15 mouse cellular contexts compared by ENCODE assay signal in the genomic region with DNA sequence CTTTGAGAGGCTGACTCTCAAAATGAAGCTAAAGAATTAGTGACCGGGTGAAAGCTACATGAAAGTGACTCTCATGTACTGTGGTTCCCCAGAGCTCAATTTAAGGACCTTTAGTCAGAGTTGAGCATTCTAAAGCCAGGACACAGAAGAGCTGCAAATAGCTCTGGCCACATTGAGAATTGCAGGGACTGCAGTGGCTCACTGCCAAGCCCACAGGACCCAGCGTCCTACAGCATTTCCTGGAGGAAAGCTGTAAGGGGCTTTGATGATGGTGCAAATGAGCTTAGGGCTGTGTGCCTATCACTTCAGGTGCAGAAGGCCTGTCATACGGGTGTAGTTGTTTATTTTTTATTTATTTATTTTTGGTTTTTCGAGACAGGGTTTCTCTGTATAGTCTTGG. TPM values are rescaled to one million over a fixed set of nuclear protein-coding genes. Genes with fewer than 3 reads are reported as not detected.
DNase-seq lines count a peak whose midpoint lies in the region; ATAC-seq lines count a peak whose summit lies in the region.
"Had no signal": no experiment of that assay in that cellular context is flagged by ENCODE, and none has a peak within 500 bp of the region (broad histone marks: within the 10 kb centered on the region; RNA-seq: fewer than 3 reads in every experiment).

No protein-coding gene starts in this region.

- no peak overlapping the region for H3K9ac ChIP-seq in heart, embryonic 15.5 days
- H3K9ac ChIP-seq in kidney, embryonic 14.5 days (ENCODE audit: low read depth, low read length): no peak overlapping the region
- H3K9ac ChIP-seq: embryonic facial prominence, embryonic 13.5 days; hindbrain, embryonic 15.5 days; liver, embryonic 13.5 days; neural tube, embryonic 15.5 days had no signal

- peaks cover 50% of the 10 kb centered on the region for H3K4me1 ChIP-seq in heart, embryonic 15.5 days (replicated peaks)
- peaks cover 22% of the 10 kb centered on the region for H3K4me1 ChIP-seq in kidney, embryonic 14.5 days (ENCODE audit: control insufficient read depth, insufficient read depth, low read length)

- H3K27me3 ChIP-seq in heart, embryonic 15.5 days: no peaks in the 10 kb centered on the region
- H3K27me3 ChIP-seq in kidney, embryonic 14.5 days (ENCODE audit: control insufficient read depth, insufficient read depth, low read length): no peaks in the 10 kb centered on the region
- H3K27me3 ChIP-seq: embryonic facial prominence, embryonic 13.5 days; hindbrain, embryonic 15.5 days; liver, embryonic 13.5 days; neural tube, embryonic 15.5 days had no signal

- intact Hi-C loops in heart, postnatal 36 days (cut with DNase I): no loop called here
- intact Hi-C loops in heart, postnatal 14 days (cut with DNase I): no loop called here

- peak overlapping the region; percentile 42; the same call in 1 of the 2 replicates for H3K27ac ChIP-seq in heart, embryonic 15.5 days
- H3K27ac ChIP-seq in kidney, embryonic 14.5 days (ENCODE audit: low read depth, low read length): no peak overlapping the region
- H3K27ac ChIP-seq: embryonic facial prominence, embryonic 13.5 days; hindbrain, embryonic 15.5 days; liver, embryonic 13.5 days; midbrain, embryonic 10.5 days; neural tube, embryonic 15.5 days had no signal

- H3K9me3 ChIP-seq in heart, embryonic 15.5 days (replicated peaks): no peaks in the 10 kb centered on the region
- no peaks in the 10 kb centered on the region for H3K9me3 ChIP-seq in kidney, embryonic 14.5 days (ENCODE audit: control insufficient read depth, low read length)
- H3K9me3 ChIP-seq: embryonic facial prominence, embryonic 13.5 days; hindbrain, embryonic 15.5 days; liver, embryonic 13.5 days; midbrain, embryonic 10.5 days; neural tube, embryonic 15.5 days had no signal

- H3K4me3 ChIP-seq in heart, embryonic 15.5 days: no peak overlapping the region
- no peak overlapping the region for H3K4me3 ChIP-seq in kidney, embryonic 14.5 days (ENCODE audit: low read length)
- H3K4me3 ChIP-seq: embryonic facial prominence, embryonic 13.5 days; hindbrain, embryonic 15.5 days; liver, embryonic 13.5 days; midbrain, embryonic 10.5 days; neural tube, embryonic 15.5 days had no signal

- 58% methylated on average over 4 of the region's 4 CpGs for WGBS in heart, embryonic 15.5 days
- WGBS in kidney, embryonic 14.5 days: 78% methylated on average over 4 of the region's 4 CpGs

- no peak for ATAC-seq in heart, embryonic 15.5 days (replicated peaks; ENCODE audit: insufficient number of reproducible peaks, insufficient read depth, low FRiP score, low read depth)
- ATAC-seq in kidney, embryonic 14.5 days (ENCODE audit: low FRiP score, low TSS enrichment): no peak

- H3K36me3 ChIP-seq in heart, embryonic 15.5 days: peaks cover 28% of the 10 kb centered on the region
- peaks cover 35% of the 10 kb centered on the region for H3K36me3 ChIP-seq in kidney, embryonic 14.5 days (ENCODE audit: control insufficient read depth, insufficient read depth, low read length)

- no peak overlapping the region for H3K4me2 ChIP-seq in heart, embryonic 15.5 days
- H3K4me2 ChIP-seq in kidney, embryonic 14.5 days (replicated peaks; ENCODE audit: low read depth, low read length): no peak overlapping the region
- H3K4me2 ChIP-seq: embryonic facial prominence, embryonic 13.5 days; hindbrain, embryonic 15.5 days; liver, embryonic 13.5 days; neural tube, embryonic 15.5 days had no signal

- peak; percentile 3 for DNase-seq in adrenal gland, postnatal 25 days
- no peak for DNase-seq in adrenal gland, postnatal 36 days
- no peak for DNase-seq in heart, postnatal 36 days
- DNase-seq in kidney, postnatal 25 days: peak; percentile 42 to 55
- DNase-seq in heart, postnatal 14 days: peak; percentile 64 to 66
- DNase-seq in adrenal gland, postnatal 10 days: no peak
- DNase-seq: gastrocnemius, postnatal 36 days; liver, embryonic 13.5 days; lung, postnatal 10 days had no signal

RNA-seq across cellular contexts. Expression of a gene that starts 4.9 kb away (rescaled TPM):
- total RNA-seq in adrenal gland, postnatal 25 days (2021): 34.8 and 36.2 TPM in 2 replicates
- 10 to 100 TPM; 37.2 to 39.8 TPM for total RNA-seq in adrenal gland, postnatal 36 days (2021)
- polyA plus RNA-seq in heart, embryonic 15.5 days (2015; fragmentation: Nextera tagmentation; extraction: Ambion mirVana): 36.2 and 39.9 TPM in 2 replicates
- 10 to 100 TPM; 19.5 to 20.4 TPM for total RNA-seq in heart, postnatal 36 days (2021)
- 45.2 and 49.7 TPM in 2 replicates for polyA plus RNA-seq in kidney, embryonic 14.5 days (2014; fragmentation: Nextera tagmentation; extraction: Ambion mirVana)
- 10 to 100 TPM; 22.6 to 22.7 TPM for total RNA-seq in heart, postnatal 14 days (2021)
- 10 to 100 TPM; 32.1 to 35.4 TPM for total RNA-seq in adrenal gland, postnatal 10 days (2021)

RNA-seq across cellular contexts. Expression of a gene that starts 4.9 kb away (rescaled TPM):
- total RNA-seq in adrenal gland, postnatal 25 days (2021): 69.6 and 71.2 TPM in 2 replicates
- total RNA-seq in adrenal gland, postnatal 36 days (2021): 10 to 100 TPM; 58.8 to 76.2 TPM
- polyA plus RNA-seq in heart, embryonic 15.5 days (2015; fragmentation: Nextera tagmentation; extraction: Ambion mirVana): 41.3 and 41.5 TPM in 2 replicates
- total RNA-seq in heart, postnatal 36 days (2021): 10 to 100 TPM; 38.4 to 40.6 TPM
- polyA plus RNA-seq in kidney, embryonic 14.5 days (2014; fragmentation: Nextera tagmentation; extraction: Ambion mirVana): 63.1 and 63.4 TPM in 2 replicates
- total RNA-seq in heart, postnatal 14 days (2021): 10 to 100 TPM; 36.9 to 37.0 TPM
- total RNA-seq in adrenal gland, postnatal 10 days (2021): 10 to 100 TPM; 69.0 to 72.8 TPM

RNA-seq across cellular contexts. Expression of a gene that starts 30.3 kb away (rescaled TPM):
- 9.6 and 11.0 TPM in 2 replicates for total RNA-seq in adrenal gland, postnatal 25 days (2021)
- total RNA-seq in adrenal gland, postnatal 36 days (2021): 10 to 100 TPM; 15.7 to 18.6 TPM
- polyA plus RNA-seq in heart, embryonic 15.5 days (2015; fragmentation: Nextera tagmentation; extraction: Ambion mirVana): 6.1 and 9.0 TPM in 2 replicates
- total RNA-seq in heart, postnatal 36 days (2021): 1 to 10 TPM; 3.8 to 6.6 TPM
- 6.7 and 11.9 TPM in 2 replicates for polyA plus RNA-seq in kidney, embryonic 14.5 days (2014; fragmentation: Nextera tagmentation; extraction: Ambion mirVana)
- 1 to 10 TPM; 3.3 to 4.7 TPM for total RNA-seq in heart, postnatal 14 days (2021)
- total RNA-seq in adrenal gland, postnatal 10 days (2021): 10 to 100 TPM in 1 of 2 experiments, 1 to 10 TPM in 1; 9.5 to 11.3 TPM

RNA-seq across cellular contexts. Expression of a gene that starts 36.0 kb away (rescaled TPM):
- total RNA-seq in adrenal gland, postnatal 25 days (2021): 24.3 and 27.3 TPM in 2 replicates
- total RNA-seq in adrenal gland, postnatal 36 days (2021): 10 to 100 TPM; 34.2 to 53.4 TPM
- polyA plus RNA-seq in heart, embryonic 15.5 days (2015; fragmentation: Nextera tagmentation; extraction: Ambion mirVana): 315 and 319 TPM in 2 replicates
- total RNA-seq in heart, postnatal 36 days (2021): 10 to 100 TPM; 71.6 to 84.7 TPM
- polyA plus RNA-seq in kidney, embryonic 14.5 days (2014; fragmentation: Nextera tagmentation; extraction: Ambion mirVana): 81.5 and 88.5 TPM in 2 replicates
- 100 to 1,000 TPM in 1 of 2 experiments, 10 to 100 TPM in 1; 98.4 to 117 TPM for total RNA-seq in heart, postnatal 14 days (2021)
- 10 to 100 TPM; 46.2 to 53.1 TPM for total RNA-seq in adrenal gland, postnatal 10 days (2021)

RNA-seq across cellular contexts. Expression of a gene that starts 50.5 kb away (rescaled TPM):
- total RNA-seq in adrenal gland, postnatal 25 days (2021): 118 and 144 TPM in 2 replicates
- 100 to 1,000 TPM in 1 of 2 experiments, 10 to 100 TPM in 1; 94.0 to 130 TPM for total RNA-seq in adrenal gland, postnatal 36 days (2021)
- 105 and 126 TPM in 2 replicates for polyA plus RNA-seq in heart, embryonic 15.5 days (2015; fragmentation: Nextera tagmentation; extraction: Ambion mirVana)
- 10 to 100 TPM; 84.4 to 94.2 TPM for total RNA-seq in heart, postnatal 36 days (2021)
- 76.4 and 91.6 TPM in 2 replicates for polyA plus RNA-seq in kidney, embryonic 14.5 days (2014; fragmentation: Nextera tagmentation; extraction: Ambion mirVana)
- 100 to 1,000 TPM; 120 to 129 TPM for total RNA-seq in heart, postnatal 14 days (2021)
- total RNA-seq in adrenal gland, postnatal 10 days (2021): 100 to 1,000 TPM in 1 of 2 experiments, 10 to 100 TPM in 1; 94.0 to 133 TPM

Comparison
In these comparisons a context has a peak if more than half of its experiments do, and no peak if none do; other contexts are left out.
1. DNase-seq: peak in adrenal gland, postnatal 25 days (single experiment), kidney, postnatal 25 days (2 of 2) and heart, postnatal 14 days (2 of 2); none in adrenal gland, postnatal 36 days (0 of 2), heart, postnatal 36 days (0 of 2) and adrenal gland, postnatal 10 days (single experiment).